Mouse (Mus musculus): ENCODE measurements around the gene Ldb2.

DNA sequence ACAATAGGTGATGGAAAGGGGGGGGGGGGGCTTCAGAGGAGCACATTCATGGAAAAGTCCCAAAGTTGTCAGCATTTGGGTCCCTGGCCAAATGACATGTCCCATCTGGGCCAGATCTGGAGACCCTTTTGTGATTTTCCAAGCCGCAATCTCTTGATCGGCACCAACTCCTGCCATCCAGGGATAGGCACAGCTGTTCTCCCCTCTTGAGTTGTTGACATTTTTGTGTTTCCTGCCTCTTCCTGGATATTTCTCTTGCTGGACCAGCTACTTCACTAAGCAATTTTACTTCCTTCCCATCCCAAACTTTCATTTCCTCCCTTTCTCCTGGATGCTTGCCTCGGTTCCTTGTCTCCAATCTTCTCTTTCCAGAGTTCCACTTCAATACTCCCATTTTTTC lies 63.1 kb downstream of the Ldb2 start:
- TF ChIP-seq USF1 (IDR thresholded peaks at IDR 0.05; ENCODE audit: low read depth) (no peak), CTCF (IDR thresholded peaks at IDR 0.05; ENCODE audit: control insufficient read depth, insufficient read depth, insufficient read length) (no peak), MYOD1 (IDR thresholded peaks at IDR 0.05; ENCODE audit: control insufficient read depth, insufficient read length, low read depth) (no peak)
